Mouse (Mus musculus): Measurements from ENCODE around the gene Art3.

DNA sequence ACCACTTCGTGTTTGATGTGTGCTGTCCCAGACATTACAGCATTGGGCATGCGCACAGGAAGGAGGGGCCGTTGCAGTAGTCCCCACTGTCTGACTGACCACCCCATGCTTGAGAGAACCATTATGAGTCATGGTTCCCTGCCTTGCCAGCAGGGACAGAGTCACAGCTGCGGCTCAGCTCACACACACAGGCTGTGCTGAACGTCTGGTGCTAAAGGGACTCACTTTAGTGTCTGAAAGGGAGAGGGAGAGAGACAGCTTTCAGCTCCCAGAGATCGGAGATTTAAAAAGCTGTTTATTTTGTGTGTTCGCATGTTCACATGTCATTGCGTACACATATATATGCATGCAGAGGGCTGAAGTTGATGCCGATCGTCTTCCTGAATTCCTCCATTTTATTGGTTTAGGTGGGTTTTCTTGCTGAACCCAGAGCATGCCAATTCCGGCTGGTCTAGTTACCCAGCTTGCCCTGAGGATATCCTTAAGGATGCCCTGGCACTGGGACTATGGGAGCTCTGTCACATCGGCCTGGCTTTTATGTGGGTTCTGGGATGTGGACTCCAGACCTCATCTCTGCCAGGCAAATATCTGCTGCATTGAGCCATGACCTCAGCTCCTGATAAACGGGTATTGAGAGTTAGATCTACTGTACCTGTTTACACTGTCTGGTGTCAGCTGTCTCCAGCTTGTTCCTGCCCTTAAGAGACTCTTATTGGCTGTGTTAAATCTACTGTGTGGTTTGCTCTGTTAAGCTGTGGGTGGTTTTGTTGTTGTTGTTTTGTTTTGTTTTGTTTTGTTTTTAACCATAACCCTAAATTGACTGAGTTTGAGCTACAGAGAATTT lies 37.7 kb downstream of the Art3 start:
- TF ChIP-seq CTCF (IDR thresholded peaks at IDR 0.05; ENCODE audit: low read depth) (peak; percentile 32; the same call in 1 of the 2 replicates), EP300 (optimal IDR thresholded peaks at IDR 0.05) (no peak)

All from stomach, postnatal 0 days (tissue).